Mouse (Mus musculus): ENCODE data around the gene Lcn9. TPM values are rescaled to one million over a fixed set of nuclear protein-coding genes. Genes with fewer than 3 reads are reported as not detected.
A peak's percentile ranks its signal among the peaks of the same experiment; 100 is the strongest.

Lcn9 gene
- polyA plus RNA-seq, 1 experiment from 2014 or later = not detected

DNA sequence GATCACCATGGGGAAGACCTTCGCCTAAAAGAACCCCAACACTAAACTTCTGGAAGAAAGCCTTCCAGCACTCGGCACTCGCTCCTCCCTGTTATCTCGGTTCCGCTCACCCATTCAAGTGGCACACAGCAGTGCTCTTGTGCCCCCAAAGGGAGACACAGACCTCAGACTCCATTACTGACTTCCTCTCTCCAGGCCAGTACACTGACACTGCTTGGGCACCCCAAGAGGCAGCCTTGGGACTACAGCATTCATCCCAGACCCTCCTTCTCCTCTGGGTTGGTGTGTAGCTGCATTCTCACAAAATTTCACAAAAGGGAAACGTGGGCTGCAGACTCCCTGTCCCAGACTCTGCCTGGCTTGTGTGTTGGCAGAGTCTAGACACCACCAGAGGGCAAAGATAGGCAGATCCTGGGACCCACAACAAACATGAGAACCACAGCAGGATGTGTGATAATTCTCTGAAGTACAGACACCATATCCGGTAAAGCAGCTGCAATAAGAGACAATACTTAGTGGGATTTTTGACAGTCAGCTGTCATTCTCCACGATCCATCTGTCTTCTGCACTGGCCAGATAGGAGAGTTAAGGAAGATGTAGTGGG is 5.5 kb downstream of the Lcn9 start:
- no peak overlapping the region for H3K27ac ChIP-seq (replicated peaks; ENCODE audit: low read depth, low read length)
- H3K4me2 ChIP-seq (ENCODE audit: low read depth, low read length) = no peak overlapping the region
- H3K4me3 ChIP-seq (ENCODE audit: low read depth, low read length) = no peak overlapping the region
- 74% methylated on average over 8 of the region's 8 CpGs for WGBS
- H3K27me3 ChIP-seq (ENCODE audit: control insufficient read depth, insufficient read depth, low read length) = no peaks in the 10 kb centered on the region
- H3K9me3 ChIP-seq (replicated peaks; ENCODE audit: control insufficient read depth, low read length) = no peaks in the 10 kb centered on the region
- no peak overlapping the region for H3K9ac ChIP-seq (replicated peaks; ENCODE audit: low read length)
- H3K4me1 ChIP-seq (ENCODE audit: control insufficient read depth, insufficient read depth, low read length) = no peaks in the 10 kb centered on the region
- no peaks in the 10 kb centered on the region for H3K36me3 ChIP-seq (replicated peaks; ENCODE audit: control insufficient read depth, insufficient read depth, low read depth, low read length)
- ATAC-seq (replicated peaks; ENCODE audit: insufficient number of reproducible peaks, low FRiP score, low TSS enrichment, low read depth) (no peak), DNase-seq (ENCODE audit: low spot score) (no peak)

GRCm38 (mm10) chr2:25830786-25831185 is 7.8 kb downstream of the Lcn9 start:
- 90% methylated on average over 3 of the region's 3 CpGs for WGBS
- Histone ChIP-seq H3K27ac (replicated peaks; ENCODE audit: low read depth, low read length) (no peak overlapping the region), H3K9ac (replicated peaks; ENCODE audit: low read length) (no peak overlapping the region), H3K4me3 (ENCODE audit: low read depth, low read length) (no peak overlapping the region), H3K9me3 (replicated peaks; ENCODE audit: control insufficient read depth, low read length) (no peaks in the 10 kb centered on the region), H3K36me3 (replicated peaks; ENCODE audit: control insufficient read depth, insufficient read depth, low read depth, low read length) (no peaks in the 10 kb centered on the region), H3K4me2 (ENCODE audit: low read depth, low read length) (no peak overlapping the region), H3K27me3 (ENCODE audit: control insufficient read depth, insufficient read depth, low read length) (no peaks in the 10 kb centered on the region), H3K4me1 (ENCODE audit: control insufficient read depth, insufficient read depth, low read length) (no peaks in the 10 kb centered on the region)
- DNase-seq (ENCODE audit: low spot score) = no peak
- no peak for ATAC-seq (replicated peaks; ENCODE audit: insufficient number of reproducible peaks, low FRiP score, low TSS enrichment, low read depth)

DNA sequence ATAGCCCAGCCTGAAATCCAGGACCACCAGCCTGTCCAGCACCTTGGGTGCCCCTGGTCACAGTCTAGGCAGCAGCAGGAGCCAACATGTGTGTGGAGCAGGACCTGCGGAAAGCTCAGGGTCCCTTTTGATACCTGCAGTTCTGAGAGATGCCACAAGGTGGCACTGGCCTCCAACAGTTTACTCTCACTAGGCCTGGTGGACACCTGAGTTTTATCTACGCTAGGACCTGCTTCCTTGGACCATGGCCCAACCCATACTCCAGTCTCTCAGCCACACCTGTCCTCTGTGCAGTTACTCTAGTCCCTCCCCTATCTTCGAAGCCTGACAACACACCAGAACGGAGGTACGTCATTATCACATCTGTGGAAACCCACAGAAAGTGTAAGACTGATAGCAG is 13.3 kb downstream of the Lcn9 start:
- Histone ChIP-seq H3K27me3 (ENCODE audit: control insufficient read depth, insufficient read depth, low read length) (no peaks in the 10 kb centered on the region), H3K36me3 (replicated peaks; ENCODE audit: control insufficient read depth, insufficient read depth, low read depth, low read length) (no peaks in the 10 kb centered on the region), H3K9me3 (replicated peaks; ENCODE audit: control insufficient read depth, low read length) (no peaks in the 10 kb centered on the region), H3K4me1 (ENCODE audit: control insufficient read depth, insufficient read depth, low read length) (no peaks in the 10 kb centered on the region), H3K27ac (replicated peaks; ENCODE audit: low read depth, low read length) (no peak overlapping the region), H3K9ac (replicated peaks; ENCODE audit: low read length) (no peak overlapping the region), H3K4me2 (ENCODE audit: low read depth, low read length) (no peak overlapping the region), H3K4me3 (ENCODE audit: low read depth, low read length) (no peak overlapping the region)
- 55% methylated on average over 5 of the region's 5 CpGs for WGBS
- DNase-seq (ENCODE audit: low spot score) (peak; percentile 79), ATAC-seq (replicated peaks; ENCODE audit: insufficient number of reproducible peaks, low FRiP score, low TSS enrichment, low read depth) (no peak)

- no peak overlapping the region for H3K27ac ChIP-seq (replicated peaks; ENCODE audit: low read depth, low read length)
- DNase-seq (ENCODE audit: low spot score) (no peak), ATAC-seq (replicated peaks; ENCODE audit: insufficient number of reproducible peaks, low FRiP score, low TSS enrichment, low read depth) (no peak)
- no peaks in the 10 kb centered on the region for H3K9me3 ChIP-seq (replicated peaks; ENCODE audit: control insufficient read depth, low read length)
- H3K4me1 ChIP-seq (ENCODE audit: control insufficient read depth, insufficient read depth, low read length) = no peaks in the 10 kb centered on the region
- H3K4me2 ChIP-seq (ENCODE audit: low read depth, low read length) = no peak overlapping the region
- no peaks in the 10 kb centered on the region for H3K27me3 ChIP-seq (ENCODE audit: control insufficient read depth, insufficient read depth, low read length)
- H3K36me3 ChIP-seq (replicated peaks; ENCODE audit: control insufficient read depth, insufficient read depth, low read depth, low read length) = no peaks in the 10 kb centered on the region
- 79% methylated on average over 4 of the region's 4 CpGs for whole genome bisulfite sequencing
- no peak overlapping the region for H3K4me3 ChIP-seq (ENCODE audit: low read depth, low read length)
- H3K9ac ChIP-seq (replicated peaks; ENCODE audit: low read length) = no peak overlapping the region
These were observed 19.2 kb downstream of the Lcn9 start for GRCm38 (mm10) chr2:25842161-25842560.

- ATAC-seq (replicated peaks; ENCODE audit: insufficient number of reproducible peaks, low FRiP score, low TSS enrichment, low read depth) (no peak), DNase-seq (ENCODE audit: low spot score) (no peak)
- no peak overlapping the region for H3K4me3 ChIP-seq (ENCODE audit: low read depth, low read length)
- H3K9ac ChIP-seq (replicated peaks; ENCODE audit: low read length) = no peak overlapping the region
- no peaks in the 10 kb centered on the region for H3K27me3 ChIP-seq (ENCODE audit: control insufficient read depth, insufficient read depth, low read length)
- 94% methylated on average over 1 of the region's 1 CpGs for WGBS
- no peaks in the 10 kb centered on the region for H3K9me3 ChIP-seq (replicated peaks; ENCODE audit: control insufficient read depth, low read length)
- no peaks in the 10 kb centered on the region for H3K4me1 ChIP-seq (ENCODE audit: control insufficient read depth, insufficient read depth, low read length)
- no peak overlapping the region for H3K27ac ChIP-seq (replicated peaks; ENCODE audit: low read depth, low read length)
- H3K4me2 ChIP-seq (ENCODE audit: low read depth, low read length) = no peak overlapping the region
- H3K36me3 ChIP-seq (replicated peaks; ENCODE audit: control insufficient read depth, insufficient read depth, low read depth, low read length) = no peaks in the 10 kb centered on the region
These were observed 19.8 kb downstream of the Lcn9 start for GRCm38 (mm10) chr2:25842758-25843157.

- Histone ChIP-seq H3K4me1 (ENCODE audit: control insufficient read depth, insufficient read depth, low read length) (no peaks in the 10 kb centered on the region), H3K9me3 (replicated peaks; ENCODE audit: control insufficient read depth, low read length) (no peaks in the 10 kb centered on the region), H3K27ac (replicated peaks; ENCODE audit: low read depth, low read length) (no peak overlapping the region), H3K4me2 (ENCODE audit: low read depth, low read length) (no peak overlapping the region), H3K27me3 (ENCODE audit: control insufficient read depth, insufficient read depth, low read length) (no peaks in the 10 kb centered on the region), H3K4me3 (ENCODE audit: low read depth, low read length) (no peak overlapping the region), H3K36me3 (replicated peaks; ENCODE audit: control insufficient read depth, insufficient read depth, low read depth, low read length) (no peaks in the 10 kb centered on the region), H3K9ac (replicated peaks; ENCODE audit: low read length) (no peak overlapping the region)
- DNase-seq (ENCODE audit: low spot score) = no peak
- ATAC-seq (replicated peaks; ENCODE audit: insufficient number of reproducible peaks, low FRiP score, low TSS enrichment, low read depth) = no peak
- WGBS = 82% methylated on average over 3 of the region's 3 CpGs
These were observed 21.1 kb downstream of the Lcn9 start for GRCm38 (mm10) chr2:25844097-25844496.

DNA sequence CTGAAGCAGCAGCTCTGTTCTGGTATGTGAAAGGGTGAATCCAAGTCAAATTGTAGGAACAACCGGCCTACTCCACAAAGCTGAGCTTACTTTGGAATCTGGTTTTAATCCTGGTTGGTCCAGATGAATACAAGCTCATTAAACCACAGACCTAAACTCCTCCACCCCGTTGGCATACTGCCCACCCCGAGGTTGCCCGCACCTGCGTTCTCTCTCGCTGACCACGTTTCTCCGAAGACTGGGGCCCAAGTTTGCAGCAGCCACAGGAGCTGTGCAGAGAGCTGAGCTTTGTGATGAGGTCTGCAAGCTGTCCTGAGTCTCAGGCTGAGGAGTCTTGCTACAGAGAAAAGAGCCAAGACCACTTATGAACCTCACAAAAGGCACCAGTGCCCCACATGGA is 23.6 kb downstream of the Lcn9 start:
- DNase-seq (ENCODE audit: low spot score) = no peak
- H3K9me3 ChIP-seq (replicated peaks; ENCODE audit: control insufficient read depth, low read length) = no peaks in the 10 kb centered on the region
- no peak overlapping the region for H3K27ac ChIP-seq (replicated peaks; ENCODE audit: low read depth, low read length)
- no peak overlapping the region for H3K4me3 ChIP-seq (ENCODE audit: low read depth, low read length)
- no peak overlapping the region for H3K9ac ChIP-seq (replicated peaks; ENCODE audit: low read length)
- H3K4me2 ChIP-seq (ENCODE audit: low read depth, low read length) = no peak overlapping the region
- 81% methylated on average over 8 of the region's 8 CpGs for WGBS
- H3K27me3 ChIP-seq (ENCODE audit: control insufficient read depth, insufficient read depth, low read length) = no peaks in the 10 kb centered on the region
- no peaks in the 10 kb centered on the region for H3K36me3 ChIP-seq (replicated peaks; ENCODE audit: control insufficient read depth, insufficient read depth, low read depth, low read length)
- H3K4me1 ChIP-seq (ENCODE audit: control insufficient read depth, insufficient read depth, low read length) = no peaks in the 10 kb centered on the region
- no peak for ATAC-seq (replicated peaks; ENCODE audit: insufficient number of reproducible peaks, low FRiP score, low TSS enrichment, low read depth)

DNA sequence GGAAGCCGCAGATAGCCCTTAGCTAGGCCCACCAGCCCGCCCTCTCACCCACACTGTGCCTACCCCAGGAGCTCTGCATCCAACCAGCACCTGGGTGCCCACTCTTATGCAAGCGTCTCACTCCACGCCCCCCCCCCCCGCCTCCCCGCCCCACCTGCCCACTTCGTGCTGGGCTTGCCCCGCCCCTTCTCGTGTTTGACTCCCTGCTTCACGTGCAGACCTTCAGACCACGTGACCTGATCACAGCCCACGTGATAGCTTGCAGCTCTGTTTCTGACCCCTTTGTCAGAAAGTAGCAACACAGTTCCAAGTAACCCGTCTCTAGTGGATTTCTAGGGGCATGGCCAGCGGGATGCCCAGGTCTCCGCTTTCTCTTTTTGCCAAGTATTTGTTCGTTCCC is 24.3 kb downstream of the Lcn9 start, which contains the start of gene Sohlh1:
Gene Sohlh1 (minus strand): TSS at position 23 of the 400 bp plus-strand sequence.
- no peak for ATAC-seq (replicated peaks; ENCODE audit: insufficient number of reproducible peaks, low FRiP score, low TSS enrichment, low read depth)
- Histone ChIP-seq H3K9ac (replicated peaks; ENCODE audit: low read length) (no peak within 1 kb of the TSS), H3K4me1 (ENCODE audit: control insufficient read depth, insufficient read depth, low read length) (no peaks in the 10 kb centered on the region), H3K27me3 (ENCODE audit: control insufficient read depth, insufficient read depth, low read length) (no peaks in the 10 kb centered on the region), H3K27ac (replicated peaks; ENCODE audit: low read depth, low read length) (no peak within 1 kb of the TSS), H3K4me2 (ENCODE audit: low read depth, low read length) (no peak within 1 kb of the TSS), H3K9me3 (replicated peaks; ENCODE audit: control insufficient read depth, low read length) (no peaks in the 10 kb centered on the region), H3K4me3 (ENCODE audit: low read depth, low read length) (no peak within 1 kb of the TSS), H3K36me3 (replicated peaks; ENCODE audit: control insufficient read depth, insufficient read depth, low read depth, low read length) (no peaks in the 10 kb centered on the region)
- no peak for DNase-seq (ENCODE audit: low spot score)
- WGBS = 85% methylated on average over 16 of the region's 16 CpGs
